Mouse (Mus musculus): ENCODE results near the gene Nuak1. TPM values are rescaled to one million over a fixed set of nuclear protein-coding genes. Genes with fewer than 3 reads are reported as not detected.

The Nuak1 gene
- polyA plus RNA-seq, 1 experiment from 2014 or later, result 0.13 TPM

- Histone ChIP-seq H3K4me3 (ENCODE audit: low read depth, low read length) (no peak overlapping the region), H3K27ac (ENCODE audit: low read depth) (no peak overlapping the region), H3K9me3 (ENCODE audit: low read length) (no peaks in the 10 kb centered on the region), H3K9ac (replicated peaks) (no peak overlapping the region), H3K4me2 (ENCODE audit: low read depth, low read length) (no peak overlapping the region), H3K4me1 (ENCODE audit: insufficient read depth) (no peaks in the 10 kb centered on the region), H3K36me3 (replicated peaks; ENCODE audit: insufficient read depth, low read length) (no peaks in the 10 kb centered on the region), H3K27me3 (ENCODE audit: insufficient read depth, low read length) (no peaks in the 10 kb centered on the region)
- WGBS (ENCODE audit: insufficient replicate concordance), result 71% methylated on average over 2 of the region's 2 CpGs
- TF ChIP-seq EP300 (IDR thresholded peaks at IDR 0.05; ENCODE audit: low read depth) (no peak), CTCF (IDR thresholded peaks at IDR 0.05; ENCODE audit: low read depth) (no peak)
- ATAC-seq, result no peak
- no peak for DNase-seq
Measured at GRCm38 (mm10) chr10:84373476-84373875, 66.9 kb downstream of the Nuak1 start.

GRCm38 (mm10) chr10:84372161-84373095 lies 68.0 kb downstream of the Nuak1 start:
- Histone ChIP-seq H3K9ac (replicated peaks) (no peak overlapping the region), H3K4me3 (ENCODE audit: low read depth, low read length) (no peak overlapping the region), H3K4me2 (ENCODE audit: low read depth, low read length) (no peak overlapping the region), H3K9me3 (ENCODE audit: low read length) (no peaks in the 10 kb centered on the region), H3K27me3 (ENCODE audit: insufficient read depth, low read length) (no peaks in the 10 kb centered on the region), H3K4me1 (ENCODE audit: insufficient read depth) (no peaks in the 10 kb centered on the region), H3K36me3 (replicated peaks; ENCODE audit: insufficient read depth, low read length) (no peaks in the 10 kb centered on the region), H3K27ac (ENCODE audit: low read depth) (no peak overlapping the region)
- DNase-seq (no peak), ATAC-seq (no peak)
- TF ChIP-seq CTCF (IDR thresholded peaks at IDR 0.05; ENCODE audit: low read depth) (no peak), EP300 (IDR thresholded peaks at IDR 0.05; ENCODE audit: low read depth) (no peak)
- 63% methylated on average over 18 of the region's 18 CpGs for WGBS (ENCODE audit: insufficient replicate concordance)

- no peaks in the 10 kb centered on the region for H3K36me3 ChIP-seq (replicated peaks; ENCODE audit: insufficient read depth, low read length)
- no peak overlapping the region for H3K27ac ChIP-seq (ENCODE audit: low read depth)
- DNase-seq (no peak), ATAC-seq (no peak)
- H3K9me3 ChIP-seq (ENCODE audit: low read length), result no peaks in the 10 kb centered on the region
- no peaks in the 10 kb centered on the region for H3K4me1 ChIP-seq (ENCODE audit: insufficient read depth)
- H3K27me3 ChIP-seq (ENCODE audit: insufficient read depth, low read length), result no peaks in the 10 kb centered on the region
- no peak overlapping the region for H3K4me3 ChIP-seq (ENCODE audit: low read depth, low read length)
- WGBS (ENCODE audit: insufficient replicate concordance), result 47% methylated on average over 10 of the region's 10 CpGs
- H3K9ac ChIP-seq (replicated peaks), result no peak overlapping the region
- TF ChIP-seq EP300 (IDR thresholded peaks at IDR 0.05; ENCODE audit: low read depth), result no peak
- no peak for TF ChIP-seq CTCF (IDR thresholded peaks at IDR 0.05; ENCODE audit: low read depth)
- no peak overlapping the region for H3K4me2 ChIP-seq (ENCODE audit: low read depth, low read length)
Measured at GRCm38 (mm10) chr10:84371681-84372160, 68.7 kb downstream of the Nuak1 start.

- ATAC-seq, result no peak
- TF ChIP-seq EP300 (IDR thresholded peaks at IDR 0.05; ENCODE audit: low read depth), result no peak
- TF ChIP-seq CTCF (IDR thresholded peaks at IDR 0.05; ENCODE audit: low read depth), result no peak
- 65% methylated on average over 4 of the region's 4 CpGs for WGBS (ENCODE audit: insufficient replicate concordance)
Measured at GRCm38 (mm10) chr10:84371230-84371629, 69.2 kb downstream of the Nuak1 start.

GRCm38 (mm10) chr10:84369646-84370314 lies 70.6 kb downstream of the Nuak1 start:
- ATAC-seq, result no peak
- Histone ChIP-seq H3K27me3 (ENCODE audit: insufficient read depth, low read length) (no peaks in the 10 kb centered on the region), H3K4me3 (ENCODE audit: low read depth, low read length) (no peak overlapping the region), H3K9me3 (ENCODE audit: low read length) (no peaks in the 10 kb centered on the region), H3K4me2 (ENCODE audit: low read depth, low read length) (no peak overlapping the region), H3K4me1 (ENCODE audit: insufficient read depth) (no peaks in the 10 kb centered on the region), H3K9ac (replicated peaks) (no peak overlapping the region), H3K36me3 (replicated peaks; ENCODE audit: insufficient read depth, low read length) (no peaks in the 10 kb centered on the region), H3K27ac (ENCODE audit: low read depth) (no peak overlapping the region)
- TF ChIP-seq EP300 (IDR thresholded peaks at IDR 0.05; ENCODE audit: low read depth), result no peak
- TF ChIP-seq CTCF (IDR thresholded peaks at IDR 0.05; ENCODE audit: low read depth), result no peak
- 60% methylated on average over 11 of the region's 11 CpGs for WGBS (ENCODE audit: insufficient replicate concordance)
- DNase-seq, result no peak

More at GRCm38 (mm10) chr10:84371230-84371629, 69.2 kb downstream of the Nuak1 start:
- Histone ChIP-seq H3K4me1 (ENCODE audit: insufficient read depth) (no peaks in the 10 kb centered on the region), H3K27me3 (ENCODE audit: insufficient read depth, low read length) (no peaks in the 10 kb centered on the region), H3K4me2 (ENCODE audit: low read depth, low read length) (no peak overlapping the region), H3K9me3 (ENCODE audit: low read length) (no peaks in the 10 kb centered on the region), H3K9ac (replicated peaks) (no peak overlapping the region), H3K36me3 (replicated peaks; ENCODE audit: insufficient read depth, low read length) (no peaks in the 10 kb centered on the region), H3K27ac (ENCODE audit: low read depth) (no peak overlapping the region), H3K4me3 (ENCODE audit: low read depth, low read length) (no peak overlapping the region)
- no peak for DNase-seq

GRCm38 (mm10) chr10:84368185-84368584 lies 72.2 kb downstream of the Nuak1 start:
- Histone ChIP-seq H3K4me3 (ENCODE audit: low read depth, low read length) (no peak overlapping the region), H3K36me3 (replicated peaks; ENCODE audit: insufficient read depth, low read length) (no peaks in the 10 kb centered on the region), H3K27ac (ENCODE audit: low read depth) (no peak overlapping the region), H3K27me3 (ENCODE audit: insufficient read depth, low read length) (no peaks in the 10 kb centered on the region), H3K9me3 (ENCODE audit: low read length) (no peaks in the 10 kb centered on the region), H3K4me2 (ENCODE audit: low read depth, low read length) (no peak overlapping the region), H3K9ac (replicated peaks) (no peak overlapping the region), H3K4me1 (ENCODE audit: insufficient read depth) (no peaks in the 10 kb centered on the region)
- WGBS (ENCODE audit: insufficient replicate concordance), result 70% methylated on average over 3 of the region's 3 CpGs
- DNase-seq, result no peak
- no peak for ATAC-seq
- no peak for TF ChIP-seq CTCF (IDR thresholded peaks at IDR 0.05; ENCODE audit: low read depth)
- no peak for TF ChIP-seq EP300 (IDR thresholded peaks at IDR 0.05; ENCODE audit: low read depth)
